ENCODE assay signal across 9 mouse cellular contexts in genomic region chr16:45098886-45099210, GRCm38 (mm10). TPM values are rescaled to one million over a fixed set of nuclear protein-coding genes. Genes with fewer than 3 reads are reported as not detected.
DNase-seq lines count a peak whose midpoint lies in the region; ATAC-seq and TF ChIP-seq lines count a peak whose summit lies in the region.
"Had no signal": no experiment of that assay in that cellular context is flagged by ENCODE, and none has a peak within 500 bp of the region (broad histone marks: within the 10 kb centered on the region; RNA-seq: fewer than 3 reads in every experiment).

No protein-coding gene starts in this region.

- 0 out of 2 replicates have a peak overlapping the region, but pooled peaks have one; percentile 6 for H3K9ac ChIP-seq in forebrain, embryonic 13.5 days
- H3K9ac ChIP-seq in forebrain, embryonic 11.5 days (ENCODE audit: low read length): no peak overlapping the region
- no peak overlapping the region for H3K9ac ChIP-seq in kidney, embryonic 16.5 days (replicated peaks; ENCODE audit: low read length)
- H3K9ac ChIP-seq in neural tube, embryonic 12.5 days: no peak overlapping the region
- H3K9ac ChIP-seq in midbrain, embryonic 15.5 days: no peak overlapping the region

- H3K4me1 ChIP-seq in forebrain, embryonic 13.5 days: peaks cover 19% of the 10 kb centered on the region
- peaks cover under 1% of the 10 kb centered on the region; the same call in 1 of the 2 replicates for H3K4me1 ChIP-seq in forebrain, embryonic 11.5 days (replicated peaks; ENCODE audit: control insufficient read depth, insufficient read depth, low read length)
- peaks cover 53% of the 10 kb centered on the region for H3K4me1 ChIP-seq in kidney, embryonic 16.5 days (ENCODE audit: insufficient read depth, low read length)
- H3K4me1 ChIP-seq in embryonic fibroblast, embryonic 13.5 days (ENCODE audit: control insufficient read depth, insufficient read depth, low read length): peaks cover 13% of the 10 kb centered on the region; the same call in 1 of the 2 replicates
- H3K4me1 ChIP-seq in neural tube, embryonic 12.5 days: peaks cover 22% of the 10 kb centered on the region; the same call in 1 of the 2 replicates
- H3K4me1 ChIP-seq in midbrain, embryonic 15.5 days: peaks cover 7% of the 10 kb centered on the region; the same call in 1 of the 2 replicates

- no peak overlapping the region for H3K4me3 ChIP-seq in forebrain, embryonic 13.5 days
- H3K4me3 ChIP-seq in forebrain, embryonic 11.5 days (ENCODE audit: low read depth, low read length): no peak overlapping the region
- H3K4me3 ChIP-seq in kidney, embryonic 16.5 days (ENCODE audit: low read length): peak overlapping the region; percentile 29
- H3K4me3 ChIP-seq in embryonic fibroblast, embryonic 13.5 days (ENCODE audit: insufficient read depth, low read length): peak overlapping the region; percentile 46
- no peak overlapping the region for H3K4me3 ChIP-seq in neural tube, embryonic 12.5 days
- no peak overlapping the region for H3K4me3 ChIP-seq in midbrain, embryonic 15.5 days

- no peak overlapping the region for H3K27ac ChIP-seq in forebrain, embryonic 13.5 days
- H3K27ac ChIP-seq in forebrain, embryonic 11.5 days (ENCODE audit: low read depth, low read length): no peak overlapping the region
- peak overlapping the region; percentile 66; the same call in 1 of the 2 replicates for H3K27ac ChIP-seq in kidney, embryonic 16.5 days (ENCODE audit: low read length)
- peak overlapping the region; percentile 42; the same call in 1 of the 2 replicates for H3K27ac ChIP-seq in embryonic fibroblast, embryonic 13.5 days (ENCODE audit: insufficient read depth, low read length)
- no peak overlapping the region for H3K27ac ChIP-seq in neural tube, embryonic 12.5 days
- H3K27ac ChIP-seq in midbrain, embryonic 15.5 days: no peak overlapping the region

- no peak for DNase-seq in forebrain, embryonic 11.5 days (ENCODE audit: low spot score)
- DNase-seq in kidney, postnatal 25 days: no peak
- no peak for DNase-seq in right cerebral cortex, postnatal 36 days (ENCODE audit: low spot score in 2 of 2)

- WGBS in forebrain, embryonic 13.5 days: 68% methylated on average over 6 of the region's 6 CpGs
- 71% methylated on average over 6 of the region's 6 CpGs for WGBS in forebrain, embryonic 11.5 days
- WGBS in kidney, embryonic 16.5 days: 21% methylated on average over 6 of the region's 6 CpGs
- WGBS in neural tube, embryonic 12.5 days: 63% methylated on average over 6 of the region's 6 CpGs
- WGBS in midbrain, embryonic 15.5 days: 69% methylated on average over 6 of the region's 6 CpGs

- no peak for TF ChIP-seq POLR2A in embryonic fibroblast, embryonic 13.5 days (IDR thresholded peaks at IDR 0.05; ENCODE audit: low read depth, low read length)

- no peaks in the 10 kb centered on the region for H3K9me3 ChIP-seq in forebrain, embryonic 13.5 days (replicated peaks)
- no peaks in the 10 kb centered on the region for H3K9me3 ChIP-seq in forebrain, embryonic 11.5 days (ENCODE audit: control insufficient read depth, low read length)
- H3K9me3 ChIP-seq in kidney, embryonic 16.5 days (ENCODE audit: low read length): no peaks in the 10 kb centered on the region
- no peaks in the 10 kb centered on the region for H3K9me3 ChIP-seq in neural tube, embryonic 12.5 days
- H3K9me3 ChIP-seq in midbrain, embryonic 15.5 days: no peaks in the 10 kb centered on the region

- H3K4me2 ChIP-seq in forebrain, embryonic 13.5 days: peak overlapping the region; percentile 27; the same call in 1 of the 2 replicates
- H3K4me2 ChIP-seq in forebrain, embryonic 11.5 days (ENCODE audit: low read depth, low read length, severe bottlenecking): no peak overlapping the region
- H3K4me2 ChIP-seq in kidney, embryonic 16.5 days (replicated peaks; ENCODE audit: low read depth, low read length): peak overlapping the region; percentile 46
- peak overlapping the region; percentile 27; the same call in 1 of the 2 replicates for H3K4me2 ChIP-seq in neural tube, embryonic 12.5 days (replicated peaks)
- no peak overlapping the region for H3K4me2 ChIP-seq in midbrain, embryonic 15.5 days
- H3K4me2 ChIP-seq: liver, embryonic 11.5 days had no signal

- H3K36me3 ChIP-seq in forebrain, embryonic 13.5 days (ENCODE audit: poor library complexity, severe bottlenecking): no peaks in the 10 kb centered on the region
- H3K36me3 ChIP-seq in forebrain, embryonic 11.5 days (ENCODE audit: control insufficient read depth, insufficient read depth, low read length): no peaks in the 10 kb centered on the region
- H3K36me3 ChIP-seq in kidney, embryonic 16.5 days (ENCODE audit: insufficient read depth, low read length): no peaks in the 10 kb centered on the region
- no peaks in the 10 kb centered on the region for H3K36me3 ChIP-seq in neural tube, embryonic 12.5 days
- no peaks in the 10 kb centered on the region for H3K36me3 ChIP-seq in midbrain, embryonic 15.5 days (replicated peaks)

- no peak for ATAC-seq in forebrain, embryonic 13.5 days
- no peak for ATAC-seq in forebrain, embryonic 11.5 days (replicated peaks; ENCODE audit: low FRiP score)
- no peak for ATAC-seq in kidney, embryonic 16.5 days (ENCODE audit: low FRiP score, low TSS enrichment)
- peak; percentile 9; the same call in 1 of the 2 replicates for ATAC-seq in neural tube, embryonic 12.5 days (ENCODE audit: low FRiP score, low read depth)
- no peak for ATAC-seq in midbrain, embryonic 15.5 days (replicated peaks)

- TF ChIP-seq CTCF in embryonic fibroblast, embryonic 13.5 days (IDR thresholded peaks at IDR 0.05; ENCODE audit: borderline replicate concordance, insufficient read depth, low read length): no peak

- H3K27me3 ChIP-seq in forebrain, embryonic 13.5 days: no peaks in the 10 kb centered on the region
- no peaks in the 10 kb centered on the region for H3K27me3 ChIP-seq in forebrain, embryonic 11.5 days (ENCODE audit: control insufficient read depth, insufficient read depth, low read length)
- no peaks in the 10 kb centered on the region for H3K27me3 ChIP-seq in kidney, embryonic 16.5 days (ENCODE audit: insufficient read depth, low read length)
- no peaks in the 10 kb centered on the region for H3K27me3 ChIP-seq in neural tube, embryonic 12.5 days (replicated peaks)
- H3K27me3 ChIP-seq in midbrain, embryonic 15.5 days (replicated peaks): no peaks in the 10 kb centered on the region

RNA-seq across cellular contexts. Expression of gene Ccdc80, which starts 5.6 kb away (rescaled TPM):
- polyA plus RNA-seq in forebrain, embryonic 13.5 days (2015; fragmentation: Nextera tagmentation; extraction: Ambion mirVana): 6.6 and 7.3 TPM in 2 replicates
- 18.6 and 20.7 TPM in 2 replicates for polyA plus RNA-seq in forebrain, embryonic 11.5 days (2014; fragmentation: Nextera tagmentation; extraction: Ambion mirVana)
- 112 and 114 TPM in 2 replicates for polyA plus RNA-seq in kidney, embryonic 16.5 days (2015; fragmentation: Nextera tagmentation; extraction: Ambion mirVana)
- polyA plus RNA-seq in embryonic fibroblast, embryonic 13.5 days (2011; ENCODE audit: insufficient read length, low read depth, missing spikeins): 640 and 641 TPM in 2 replicates
- 18.2 and 21.7 TPM in 2 replicates for polyA plus RNA-seq in neural tube, embryonic 12.5 days (2016; fragmentation: Nextera tagmentation; extraction: Ambion mirVana)
- polyA plus RNA-seq in midbrain, embryonic 15.5 days (2015; fragmentation: Nextera tagmentation; extraction: Ambion mirVana): 7.0 and 7.8 TPM in 2 replicates

RNA-seq across cellular contexts. Expression of gene Slc35a5, which starts 59.7 kb away (rescaled TPM):
- 23.6 and 25.3 TPM in 2 replicates for polyA plus RNA-seq in forebrain, embryonic 13.5 days (2015; fragmentation: Nextera tagmentation; extraction: Ambion mirVana)
- polyA plus RNA-seq in forebrain, embryonic 11.5 days (2014; fragmentation: Nextera tagmentation; extraction: Ambion mirVana): 14.9 and 20.6 TPM in 2 replicates
- 25.3 and 26.2 TPM in 2 replicates for polyA plus RNA-seq in kidney, embryonic 16.5 days (2015; fragmentation: Nextera tagmentation; extraction: Ambion mirVana)
- 34.8 and 46.1 TPM in 2 replicates for polyA plus RNA-seq in embryonic fibroblast, embryonic 13.5 days (2011; ENCODE audit: insufficient read length, low read depth, missing spikeins)
- 21.8 and 26.3 TPM in 2 replicates for polyA plus RNA-seq in neural tube, embryonic 12.5 days (2016; fragmentation: Nextera tagmentation; extraction: Ambion mirVana)
- polyA plus RNA-seq in midbrain, embryonic 15.5 days (2015; fragmentation: Nextera tagmentation; extraction: Ambion mirVana): 34.6 and 37.8 TPM in 2 replicates

RNA-seq across cellular contexts. Expression of gene Atg3, which starts 59.7 kb away (rescaled TPM):
- 42.9 and 43.2 TPM in 2 replicates for polyA plus RNA-seq in forebrain, embryonic 13.5 days (2015; fragmentation: Nextera tagmentation; extraction: Ambion mirVana)
- 38.6 and 41.3 TPM in 2 replicates for polyA plus RNA-seq in forebrain, embryonic 11.5 days (2014; fragmentation: Nextera tagmentation; extraction: Ambion mirVana)
- 30.9 and 37.0 TPM in 2 replicates for polyA plus RNA-seq in kidney, embryonic 16.5 days (2015; fragmentation: Nextera tagmentation; extraction: Ambion mirVana)
- 57.1 and 72.5 TPM in 2 replicates for polyA plus RNA-seq in embryonic fibroblast, embryonic 13.5 days (2011; ENCODE audit: insufficient read length, low read depth, missing spikeins)
- 49.9 and 54.8 TPM in 2 replicates for polyA plus RNA-seq in neural tube, embryonic 12.5 days (2016; fragmentation: Nextera tagmentation; extraction: Ambion mirVana)
- 53.8 and 56.7 TPM in 2 replicates for polyA plus RNA-seq in midbrain, embryonic 15.5 days (2015; fragmentation: Nextera tagmentation; extraction: Ambion mirVana)

Comparison
In these comparisons a context has a peak if more than half of its experiments do, and no peak if none do; other contexts are left out.
1. H3K4me2 ChIP-seq: peak in forebrain, embryonic 13.5 days (single experiment), kidney, embryonic 16.5 days (single experiment) and neural tube, embryonic 12.5 days (single experiment); none in forebrain, embryonic 11.5 days (single experiment) and midbrain, embryonic 15.5 days (single experiment).
2. H3K27ac ChIP-seq: peak in kidney, embryonic 16.5 days (single experiment) and embryonic fibroblast, embryonic 13.5 days (single experiment); none in forebrain, embryonic 13.5 days (single experiment), forebrain, embryonic 11.5 days (single experiment), neural tube, embryonic 12.5 days (single experiment) and midbrain, embryonic 15.5 days (single experiment).
3. H3K4me3 ChIP-seq: peak in kidney, embryonic 16.5 days (single experiment) and embryonic fibroblast, embryonic 13.5 days (single experiment); none in forebrain, embryonic 13.5 days (single experiment), forebrain, embryonic 11.5 days (single experiment), neural tube, embryonic 12.5 days (single experiment) and midbrain, embryonic 15.5 days (single experiment).